Mouse (Mus musculus) G1E (cell line): ENCODE results near the gene Traf2. TPM values are rescaled to one million over a fixed set of nuclear protein-coding genes. Genes with fewer than 3 reads are reported as not detected.

Source experiments
- ATAC-seq: 2 replicates; pipeline ENCODE4 v1.8.0; 2016; ENCODE audit warnings: mild to moderate bottlenecking; ENCODE audit not compliant: insufficient number of reproducible peaks, poor library complexity, low FRiP score, severe bottlenecking; ENCODE audit errors: extremely low read depth
- DNase-seq: peaks from one replicate; pipeline ENCODE4 v3.0.0; 2012; ENCODE audit warnings: low spot score
- H3K27me3 ChIP-seq: 2 replicates; pipeline ENCODE4 v1.6.1; 2012; ENCODE audit warnings: mild to moderate bottlenecking, low read length, inconsistent platforms; ENCODE audit not compliant: insufficient read depth
- H3K36me3 ChIP-seq: replicated peaks from 2 replicates; pipeline ENCODE3; 2012; ENCODE audit warnings: mild to moderate bottlenecking, inconsistent platforms
- H3K4me1 ChIP-seq: 2 replicates; pipeline ENCODE4 v1.6.1; 2012; ENCODE audit warnings: low read depth, low read length, inconsistent platforms, mixed read lengths; ENCODE audit not compliant: insufficient read depth
- H3K4me3 ChIP-seq: 2 replicates; pipeline ENCODE4 v1.5.1; 2012; ENCODE audit warnings: low read depth, mild to moderate bottlenecking, inconsistent platforms, low read length, moderate library complexity, mixed read lengths
- H3K9me3 ChIP-seq: replicated peaks from 2 replicates; pipeline ENCODE4 v1.6.1; 2012; ENCODE audit warnings: inconsistent platforms
- CTCF ChIP-seq: IDR thresholded peaks from 2 replicates; pipeline ENCODE4 v1.5.1; 2012; ENCODE audit warnings: low read depth, low read length, inconsistent platforms, mixed read lengths
- GATA1 ChIP-seq: IDR thresholded peaks from 2 replicates; pipeline ENCODE4 v1.6.1; 2012; ENCODE audit warnings: borderline replicate concordance, low read length, inconsistent platforms, mixed read lengths
- GATA2 ChIP-seq: IDR thresholded peaks from 2 replicates; pipeline ENCODE4 v1.6.1; 2012; ENCODE audit warnings: low read depth, low read length, inconsistent platforms, borderline replicate concordance
- POLR2AphosphoS5 ChIP-seq: IDR thresholded peaks from 2 replicates; pipeline ENCODE4 v1.6.1; 2012; ENCODE audit warnings: low read depth, low read length, inconsistent platforms; ENCODE audit not compliant: insufficient replicate concordance
- TAL1 ChIP-seq: conservative IDR thresholded peaks from 2 replicates; pipeline ENCODE4 v1.6.1; 2012; ENCODE audit warnings: low read depth, low read length, inconsistent platforms, mixed read lengths
- polyA plus RNA-seq: library from polyadenylated mRNA; stranded (reverse); fragments of >175 nt; gene quantifications from 2 replicates; pipeline ENCODE4 v1.2.3, GENCODE M21; 2012
- total RNA-seq, 2 experiments: library from RNA; stranded (forward) in 1 of 2; stranded (reverse) in 1 of 2; fragments of 200-1000 nt in 1 of 2; fragments of >200 nt in 1 of 2; fragmentation: Nextera tagmentation in 1 of 2; gene quantifications; 2 replicates each; pipeline ENCODE4 v1.2.3; 2014 to 2017

Gene Traf2
- total and polyA plus RNA-seq, 3 experiments = 7.1 to 18.1 (median 7.8) TPM

- no peaks in the 10 kb centered on the region for H3K36me3 ChIP-seq
- DNase-seq = no peak
- no peaks in the 10 kb centered on the region for H3K9me3 ChIP-seq
- TF ChIP-seq TAL1 (no peak), GATA2 (no peak), POLR2AphosphoS5 (no peak), CTCF (no peak), GATA1 (no peak)
- peaks cover 48% of the 10 kb centered on the region for H3K27me3 ChIP-seq
- no peak overlapping the region for H3K4me3 ChIP-seq
- H3K4me1 ChIP-seq = no peaks in the 10 kb centered on the region; the same call in none of the 2 replicates
- no peak for ATAC-seq
Measured at GRCm38 (mm10) chr2:25477967-25478675, 68.6 kb downstream of the Traf2 start.

GRCm38 (mm10) chr2:25477541-25477940 lies 69.2 kb downstream of the Traf2 start:
- TF ChIP-seq GATA1 (no peak), TAL1 (no peak), CTCF (no peak), POLR2AphosphoS5 (no peak), GATA2 (no peak)
- Histone ChIP-seq H3K27me3 (peaks cover 52% of the 10 kb centered on the region), H3K36me3 (no peaks in the 10 kb centered on the region), H3K9me3 (no peaks in the 10 kb centered on the region), H3K4me1 (no peaks in the 10 kb centered on the region; the same call in 1 of the 2 replicates), H3K4me3 (no peak overlapping the region)
- ATAC-seq (no peak), DNase-seq (no peak)

DNA sequence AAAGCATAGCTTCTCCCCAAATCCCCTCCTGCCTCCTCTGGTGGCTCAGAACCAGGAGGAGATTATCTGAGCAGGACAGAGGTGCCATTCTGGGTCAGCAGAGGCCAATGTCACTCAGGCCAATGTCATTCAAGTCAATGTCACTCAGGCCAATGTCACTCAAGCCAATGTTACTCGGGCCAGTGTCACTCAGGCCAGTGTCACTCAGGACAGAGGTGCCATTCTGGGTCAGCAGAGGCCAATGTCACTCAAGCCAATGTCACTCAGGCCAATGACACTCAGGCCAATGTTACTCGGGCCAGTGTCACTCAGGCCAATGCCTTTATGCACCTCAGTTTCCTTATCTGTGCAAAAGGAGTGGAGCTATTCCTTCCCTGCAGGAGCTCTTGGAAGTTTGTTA lies 74.2 kb downstream of the Traf2 start:
- H3K9me3 ChIP-seq = no peaks in the 10 kb centered on the region
- H3K4me3 ChIP-seq = no peak overlapping the region
- DNase-seq (no peak), ATAC-seq (no peak)
- no peaks in the 10 kb centered on the region for H3K36me3 ChIP-seq
- no peaks in the 10 kb centered on the region for H3K4me1 ChIP-seq
- no peak for TF ChIP-seq POLR2AphosphoS5
- TF ChIP-seq CTCF = no peak
- no peak for TF ChIP-seq TAL1
- no peak for TF ChIP-seq GATA1
- TF ChIP-seq GATA2 = no peak
- H3K27me3 ChIP-seq = peaks cover 75% of the 10 kb centered on the region

DNA sequence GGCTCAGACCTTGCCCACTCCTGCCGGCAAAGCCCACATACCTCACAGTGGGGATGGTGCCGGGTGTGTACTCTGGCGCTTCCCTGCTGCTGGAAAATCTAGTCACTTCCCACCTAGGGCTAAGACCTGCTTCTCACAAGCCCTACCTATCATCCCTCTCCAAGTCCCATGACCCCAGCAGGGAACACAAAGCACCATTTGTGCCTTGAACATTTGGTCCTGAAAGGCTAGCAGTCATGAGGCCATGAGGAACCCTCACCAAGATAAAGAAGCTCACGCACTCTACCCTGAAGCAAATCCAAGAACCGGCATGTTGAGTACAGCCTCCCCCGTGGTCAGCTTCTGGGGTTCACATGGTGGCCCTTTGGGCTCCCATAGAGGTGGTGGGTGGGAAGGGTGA lies 76.8 kb downstream of the Traf2 start, which contains the start of gene Ptgds:
Gene Ptgds (minus strand): TSS at position 78 of the 400 bp plus-strand sequence.
- Histone ChIP-seq H3K9me3 (no peaks in the 10 kb centered on the region), H3K4me1 (peaks cover 12% of the 10 kb centered on the region), H3K4me3 (no peak within 1 kb of the TSS), H3K27me3 (peaks cover 61% of the 10 kb centered on the region), H3K36me3 (no peaks in the 10 kb centered on the region)
- DNase-seq (no peak), ATAC-seq (no peak)
- TF ChIP-seq TAL1 (no peak), CTCF (no peak), GATA1 (no peak), POLR2AphosphoS5 (no peak), GATA2 (no peak)

DNA sequence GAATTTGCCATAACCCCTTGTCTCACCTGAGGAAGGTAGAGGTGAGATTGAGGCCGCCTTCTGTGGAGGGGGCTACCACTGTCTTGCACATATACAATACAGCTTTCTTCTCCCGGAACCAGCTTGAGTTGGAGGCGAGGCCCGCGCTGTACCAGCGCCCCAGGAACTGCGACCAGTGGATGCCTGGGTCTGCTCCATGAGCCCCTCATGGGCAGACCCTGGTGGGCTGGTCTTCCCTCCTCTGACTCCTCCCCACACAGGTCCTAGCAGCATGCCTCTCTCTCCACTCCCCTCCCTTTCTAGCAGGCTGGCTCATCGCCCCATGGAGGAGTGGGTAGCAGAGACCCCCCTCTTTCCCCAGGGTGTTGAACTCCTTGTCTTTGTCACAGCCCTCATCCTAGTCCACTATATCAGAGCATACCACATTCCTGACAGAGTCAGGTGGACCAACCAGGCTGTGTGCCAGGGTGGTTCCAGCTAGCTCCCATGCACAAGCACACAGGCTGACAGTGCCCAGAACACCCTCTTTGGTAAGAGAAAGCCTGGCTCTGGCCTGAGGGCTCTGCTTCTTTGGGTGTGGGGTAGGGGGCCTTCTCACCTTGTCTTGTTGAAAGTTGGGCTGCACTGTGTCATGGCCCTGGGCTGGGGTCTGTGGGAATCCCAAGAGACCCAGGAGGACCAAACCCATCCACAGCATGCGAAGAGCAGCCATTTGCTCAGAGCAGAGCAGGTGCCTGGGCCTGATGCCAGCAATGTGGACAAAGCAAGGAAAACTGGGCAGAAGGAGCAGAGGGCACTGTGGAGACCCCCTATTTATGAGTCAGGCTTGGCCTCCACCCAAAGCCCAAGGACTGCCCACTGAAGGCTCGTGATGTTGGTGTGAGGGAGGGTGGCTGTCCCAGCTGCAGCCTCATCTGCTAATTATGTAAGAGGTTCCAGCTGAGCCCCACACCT lies 77.5 kb downstream of the Traf2 start:
- ATAC-seq = no peak
- DNase-seq = no peak
- no peak overlapping the region for H3K4me3 ChIP-seq
- H3K36me3 ChIP-seq = no peaks in the 10 kb centered on the region
- TF ChIP-seq GATA2 = no peak
- no peak for TF ChIP-seq TAL1
- no peak for TF ChIP-seq GATA1
- TF ChIP-seq CTCF = no peak
- H3K4me1 ChIP-seq = peaks cover 15% of the 10 kb centered on the region
- peaks cover 61% of the 10 kb centered on the region for H3K27me3 ChIP-seq
- no peaks in the 10 kb centered on the region for H3K9me3 ChIP-seq

Other genes starting within 250 kb of the Traf2 start
Only the 20 nearest of the 33 such genes appear.
- not detected in 2 replicates for gene Fut7, start 123.7 kb downstream of the Traf2 start, total RNA-seq (2014; fragmentation: Nextera tagmentation)
- 0.22 TPM in 1 of 2 replicates, not detected in the other for gene Fut7, start 123.7 kb downstream of the Traf2 start, total RNA-seq (2017)
- gene Fut7, start 123.7 kb downstream of the Traf2 start, polyA plus RNA-seq = not detected in 2 replicates
- gene Abca2, start 118.2 kb downstream of the Traf2 start, total RNA-seq (2014; fragmentation: Nextera tagmentation) = 9.8 and 18.6 TPM in 2 replicates
- gene Abca2, start 118.2 kb downstream of the Traf2 start, total RNA-seq (2017) = 2.8 and 5.3 TPM in 2 replicates
- 5.9 and 6.0 TPM in 2 replicates for gene Abca2, start 118.2 kb downstream of the Traf2 start, polyA plus RNA-seq
- gene Clic3, start 90.1 kb downstream of the Traf2 start, total RNA-seq (2014; fragmentation: Nextera tagmentation) = not detected in 2 replicates
- 0.22 TPM in 1 of 2 replicates, not detected in the other for gene Clic3, start 90.1 kb downstream of the Traf2 start, total RNA-seq (2017)
- gene Clic3, start 90.1 kb downstream of the Traf2 start, polyA plus RNA-seq = not detected in 2 replicates
- gene Paxx, start 85.8 kb downstream of the Traf2 start, total RNA-seq (2014; fragmentation: Nextera tagmentation) = 16.3 and 23.2 TPM in 2 replicates
- 14.2 and 17.8 TPM in 2 replicates for gene Paxx, start 85.8 kb downstream of the Traf2 start, total RNA-seq (2017)
- gene Paxx, start 85.8 kb downstream of the Traf2 start, polyA plus RNA-seq = 43.4 and 47.0 TPM in 2 replicates
- gene Ptgds, start 76.9 kb downstream of the Traf2 start, total RNA-seq (2014; fragmentation: Nextera tagmentation) = not detected in 2 replicates
- gene Ptgds, start 76.9 kb downstream of the Traf2 start, total RNA-seq (2017) = 0.44 TPM in 1 of 2 replicates, not detected in the other
- gene Ptgds, start 76.9 kb downstream of the Traf2 start, polyA plus RNA-seq = not detected in 2 replicates
- gene Lcn12, start 53.0 kb downstream of the Traf2 start, total RNA-seq (2014; fragmentation: Nextera tagmentation) = not detected in 2 replicates
- gene Lcn12, start 53.0 kb downstream of the Traf2 start, total RNA-seq (2017) = not detected in 2 replicates
- gene Lcn12, start 53.0 kb downstream of the Traf2 start, polyA plus RNA-seq = not detected in 2 replicates
- 48.3 and 57.9 TPM in 2 replicates for gene Fbxw5, start 46.2 kb downstream of the Traf2 start, total RNA-seq (2014; fragmentation: Nextera tagmentation)
- gene Fbxw5, start 46.2 kb downstream of the Traf2 start, total RNA-seq (2017) = 21.1 and 24.7 TPM in 2 replicates
- 17.1 and 35.5 TPM in 2 replicates for gene Fbxw5, start 46.2 kb downstream of the Traf2 start, polyA plus RNA-seq
- 3.4 and 4.4 TPM in 2 replicates for gene C8g, start 45.2 kb downstream of the Traf2 start, total RNA-seq (2014; fragmentation: Nextera tagmentation)
- gene C8g, start 45.2 kb downstream of the Traf2 start, total RNA-seq (2017) = 2.2 and 3.3 TPM in 2 replicates
- gene C8g, start 45.2 kb downstream of the Traf2 start, polyA plus RNA-seq = 0.10 and 0.21 TPM in 2 replicates
- 102 and 126 TPM in 2 replicates for gene Edf1, start 10.9 kb upstream of the Traf2 start, total RNA-seq (2014; fragmentation: Nextera tagmentation)
- gene Edf1, start 10.9 kb upstream of the Traf2 start, total RNA-seq (2017) = 91.0 and 109 TPM in 2 replicates
- gene Edf1, start 10.9 kb upstream of the Traf2 start, polyA plus RNA-seq = 570 and 701 TPM in 2 replicates
- 0.58 and 4.3 TPM in 2 replicates for gene Mamdc4, start 27.9 kb upstream of the Traf2 start, total RNA-seq (2014; fragmentation: Nextera tagmentation)
- 1.9 and 5.5 TPM in 2 replicates for gene Mamdc4, start 27.9 kb upstream of the Traf2 start, total RNA-seq (2017)
- 1.4 and 1.6 TPM in 2 replicates for gene Mamdc4, start 27.9 kb upstream of the Traf2 start, polyA plus RNA-seq
- gene Phpt1, start 28.3 kb upstream of the Traf2 start, total RNA-seq (2014; fragmentation: Nextera tagmentation) = 1.4 and 2.1 TPM in 2 replicates
- 7.1 and 12.5 TPM in 2 replicates for gene Phpt1, start 28.3 kb upstream of the Traf2 start, total RNA-seq (2017)
- 6.5 and 9.5 TPM in 2 replicates for gene Phpt1, start 28.3 kb upstream of the Traf2 start, polyA plus RNA-seq
- 0.63 and 1.1 TPM in 2 replicates for gene Ajm1, start 34.8 kb upstream of the Traf2 start, total RNA-seq (2014; fragmentation: Nextera tagmentation)
- gene Ajm1, start 34.8 kb upstream of the Traf2 start, total RNA-seq (2017) = 0.05 TPM in 1 of 2 replicates, not detected in the other
- gene Ajm1, start 34.8 kb upstream of the Traf2 start, polyA plus RNA-seq = 0.32 and 0.35 TPM in 2 replicates
- gene Rabl6, start 61.6 kb upstream of the Traf2 start, total RNA-seq (2014; fragmentation: Nextera tagmentation) = 73.4 and 74.9 TPM in 2 replicates
- 41.5 and 43.2 TPM in 2 replicates for gene Rabl6, start 61.6 kb upstream of the Traf2 start, total RNA-seq (2017)
- 79.9 and 82.4 TPM in 2 replicates for gene Rabl6, start 61.6 kb upstream of the Traf2 start, polyA plus RNA-seq
- gene Ccdc183, start 70.7 kb upstream of the Traf2 start, total RNA-seq (2014; fragmentation: Nextera tagmentation) = not detected in 2 replicates
- gene Ccdc183, start 70.7 kb upstream of the Traf2 start, total RNA-seq (2017) = 0.05 TPM in 1 of 2 replicates, not detected in the other
- gene Ccdc183, start 70.7 kb upstream of the Traf2 start, polyA plus RNA-seq = not detected in 2 replicates
- not detected in 2 replicates for gene Tmem141, start 75.1 kb upstream of the Traf2 start, total RNA-seq (2014; fragmentation: Nextera tagmentation)
- gene Tmem141, start 75.1 kb upstream of the Traf2 start, total RNA-seq (2017) = not detected in 2 replicates
- gene Tmem141, start 75.1 kb upstream of the Traf2 start, polyA plus RNA-seq = not detected in 2 replicates
- gene Fcna, start 81.1 kb upstream of the Traf2 start, total RNA-seq (2014; fragmentation: Nextera tagmentation) = not detected in 2 replicates
- gene Fcna, start 81.1 kb upstream of the Traf2 start, total RNA-seq (2017) = not detected in 2 replicates
- gene Fcna, start 81.1 kb upstream of the Traf2 start, polyA plus RNA-seq = not detected in 2 replicates
- not detected in 2 replicates for gene Lcn8, start 106.2 kb upstream of the Traf2 start, total RNA-seq (2014; fragmentation: Nextera tagmentation)
- gene Lcn8, start 106.2 kb upstream of the Traf2 start, total RNA-seq (2017) = not detected in 2 replicates
- gene Lcn8, start 106.2 kb upstream of the Traf2 start, polyA plus RNA-seq = not detected in 2 replicates
- not detected in 2 replicates for gene Lcn5, start 111.0 kb upstream of the Traf2 start, total RNA-seq (2014; fragmentation: Nextera tagmentation)
- not detected in 2 replicates for gene Lcn5, start 111.0 kb upstream of the Traf2 start, total RNA-seq (2017)
- gene Lcn5, start 111.0 kb upstream of the Traf2 start, polyA plus RNA-seq = not detected in 2 replicates
- not detected in 2 replicates for gene Lcn6, start 129.8 kb upstream of the Traf2 start, total RNA-seq (2014; fragmentation: Nextera tagmentation)
- not detected in 2 replicates for gene Lcn6, start 129.8 kb upstream of the Traf2 start, total RNA-seq (2017)
- gene Lcn6, start 129.8 kb upstream of the Traf2 start, polyA plus RNA-seq = not detected in 2 replicates
- gene Lcn10, start 135.8 kb upstream of the Traf2 start, total RNA-seq (2014; fragmentation: Nextera tagmentation) = not detected in 2 replicates
- 0.17 TPM in 1 of 2 replicates, not detected in the other for gene Lcn10, start 135.8 kb upstream of the Traf2 start, total RNA-seq (2017)
- not detected in 2 replicates for gene Lcn10, start 135.8 kb upstream of the Traf2 start, polyA plus RNA-seq